Mouse (Mus musculus) bone marrow macrophage, adult 2 months (primary cell): ENCODE data around the gene Parvb.

Source experiments
- CTCF ChIP-seq: IDR thresholded peaks from 2 replicates; pipeline ENCODE4 v1.5.1; 2012; ENCODE audit warnings: low read depth, mild to moderate bottlenecking, low read length, moderate library complexity
- POLR2A ChIP-seq: IDR thresholded peaks from 2 replicates; pipeline ENCODE4 v1.6.1; 2012; ENCODE audit warnings: mild to moderate bottlenecking, low read depth, low read length, borderline replicate concordance

DNA sequence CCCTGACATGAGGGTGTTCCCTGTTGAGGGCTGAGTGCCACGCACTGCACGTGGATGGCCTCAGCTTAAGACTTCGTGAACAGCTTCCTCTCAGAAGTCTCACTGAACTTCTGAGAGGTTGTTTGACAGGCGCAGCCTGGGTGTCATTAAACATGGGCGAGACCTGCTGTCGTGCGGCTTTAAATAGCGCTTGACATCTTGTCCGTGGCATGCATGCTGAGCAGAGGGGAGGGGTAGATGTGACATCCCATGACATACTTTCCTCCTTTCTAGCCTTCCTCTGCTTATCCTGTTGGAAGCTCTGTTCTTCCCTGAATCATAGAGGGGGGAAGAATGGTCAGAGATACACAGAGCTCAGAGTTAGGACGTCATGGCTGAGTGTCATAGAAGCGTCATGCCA, 21.9 kb downstream of the Parvb start:
- TF ChIP-seq POLR2A (no peak), CTCF (no peak)
